Mouse (Mus musculus) retina, adult 2 months (tissue): Measurements from ENCODE around the gene Cd2ap.

Experiments
- DNase-seq: peaks from one replicate; pipeline ENCODE4 v3.0.0-alpha.2; 2012; ENCODE audit warnings: low read depth, low spot score

The Cd2ap gene

DNA sequence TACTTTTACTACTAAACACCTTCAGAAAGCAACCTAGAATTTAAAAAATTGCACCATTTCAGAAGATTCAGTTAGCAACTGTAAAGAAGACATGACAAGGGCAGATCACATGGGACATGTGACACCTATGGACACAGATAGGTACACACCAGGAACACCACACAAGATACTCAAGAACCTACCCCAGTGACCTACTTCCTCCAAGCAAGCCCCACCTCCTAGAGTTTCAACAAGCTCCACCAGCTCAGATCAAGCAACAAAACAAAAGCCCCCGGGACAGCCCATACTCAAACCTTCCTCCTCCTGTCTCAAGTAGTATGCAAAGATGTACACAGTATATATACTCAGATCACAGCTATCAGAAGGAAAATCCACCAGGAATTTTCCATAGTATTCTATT lies 16.1 kb downstream of the Cd2ap start:
- DNase-seq: no peak

- no peak for DNase-seq
Observed at GRCm38 (mm10) chr17:42857506-42857905, 19.0 kb downstream of the Cd2ap start.

DNA sequence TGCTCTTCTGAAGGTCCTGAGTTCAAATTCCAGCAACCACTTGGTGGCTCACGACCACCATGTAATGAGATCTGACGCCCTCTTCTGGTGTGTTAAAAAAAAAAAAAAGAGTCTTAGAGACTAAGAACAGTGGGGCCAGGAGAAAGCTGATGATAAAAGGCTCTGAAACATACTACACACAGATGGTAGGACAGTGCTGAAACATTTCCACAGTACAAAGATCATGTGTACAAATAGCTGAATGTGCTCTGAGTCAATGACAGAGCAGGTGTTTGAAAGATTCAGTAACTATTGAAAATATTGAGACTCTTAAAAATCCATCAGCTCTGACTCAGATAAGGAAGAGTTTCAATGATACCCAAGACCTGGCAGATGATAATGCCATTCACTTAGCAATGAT lies 29.4 kb downstream of the Cd2ap start:
- no peak for DNase-seq

DNA sequence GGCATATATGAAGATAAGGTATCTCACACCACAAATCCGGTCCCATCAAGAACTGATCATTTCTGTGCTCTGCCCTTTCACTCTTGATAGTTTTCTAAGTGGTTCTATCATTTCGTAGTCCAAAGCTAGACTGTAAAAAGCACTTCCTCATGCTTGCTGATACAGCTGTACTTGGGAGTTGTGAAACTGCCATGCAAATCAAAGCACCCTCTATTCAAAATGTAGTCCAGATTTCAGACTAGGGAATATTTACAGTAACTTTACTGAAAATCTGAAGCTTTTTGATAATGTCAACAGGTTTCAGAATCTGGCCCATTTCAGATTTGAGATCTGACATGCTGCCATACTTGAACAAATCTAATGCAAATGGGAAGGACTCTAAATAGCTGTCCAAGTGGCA lies 39.3 kb downstream of the Cd2ap start:
- no peak for DNase-seq

DNA sequence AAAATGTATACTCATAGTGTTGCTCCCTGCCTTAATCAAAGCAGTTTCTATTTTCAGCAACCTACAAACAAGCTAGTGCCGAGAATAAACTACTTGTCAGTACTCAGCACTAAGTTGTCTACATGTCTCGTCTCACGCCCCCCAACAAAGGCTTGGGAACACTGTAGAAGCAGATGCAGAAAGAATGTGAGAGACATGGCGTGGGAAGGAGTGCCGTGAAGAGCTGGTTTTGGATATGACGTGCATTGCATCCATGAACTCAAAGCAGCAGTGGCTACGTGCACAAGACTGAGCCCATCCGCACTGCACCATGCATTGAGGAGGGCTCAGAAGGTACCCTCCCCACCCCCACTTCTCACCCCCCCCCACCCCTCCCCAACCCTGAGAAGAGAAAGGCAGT lies 53.7 kb downstream of the Cd2ap start:
- DNase-seq: no peak

- DNase-seq: no peak
Observed at GRCm38 (mm10) chr17:42815374-42815773, 61.1 kb downstream of the Cd2ap start.

GRCm38 (mm10) chr17:42792412-42792975 lies 84.0 kb downstream of the Cd2ap start:
- no peak for DNase-seq

DNA sequence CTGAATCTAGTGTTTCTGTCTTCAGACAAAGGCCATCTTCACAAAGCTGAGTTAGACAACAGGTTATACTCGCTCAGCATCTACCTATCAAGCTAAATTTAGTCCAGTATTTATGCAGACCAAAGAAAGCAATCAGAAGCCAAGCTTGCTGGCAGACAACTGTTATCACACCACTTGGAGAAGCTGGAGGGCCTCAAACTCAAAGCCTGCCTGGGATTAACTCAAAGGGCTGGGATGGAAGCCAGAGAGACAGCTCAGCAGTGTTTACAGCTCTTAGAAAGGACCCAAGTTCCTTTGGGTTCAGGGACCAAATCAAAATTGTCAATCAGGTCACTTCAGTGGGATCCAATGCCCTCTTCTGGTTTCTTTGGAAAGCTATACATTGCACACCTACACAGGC lies 85.7 kb downstream of the Cd2ap start:
- DNase-seq: no peak

DNA sequence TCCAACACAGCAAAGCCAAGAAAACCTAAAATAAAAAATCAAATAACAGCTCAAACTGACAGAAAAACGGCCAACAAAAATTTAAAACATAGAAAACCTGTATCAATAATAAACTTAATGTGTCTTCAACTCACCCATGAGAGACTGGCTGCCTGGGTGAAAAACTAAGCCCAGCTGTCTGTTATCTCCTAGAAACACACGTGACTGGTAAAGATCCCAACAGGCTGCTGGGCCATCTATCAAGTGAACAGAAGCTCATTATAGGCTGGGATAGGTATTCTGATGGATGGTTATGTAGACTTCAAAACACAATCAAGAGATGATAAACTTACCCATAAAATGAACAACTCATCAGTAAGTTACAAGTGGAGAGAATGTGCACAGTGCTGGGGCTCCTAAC lies 86.7 kb downstream of the Cd2ap start:
- no peak for DNase-seq

- no peak for DNase-seq
Observed at GRCm38 (mm10) chr17:42788686-42789453, 87.6 kb downstream of the Cd2ap start.

GRCm38 (mm10) chr17:42782156-42782757 lies 94.2 kb downstream of the Cd2ap start:
- DNase-seq: peak; percentile 45

- no peak for DNase-seq
Observed at GRCm38 (mm10) chr17:42753791-42754190, 122.7 kb downstream of the Cd2ap start.

DNA sequence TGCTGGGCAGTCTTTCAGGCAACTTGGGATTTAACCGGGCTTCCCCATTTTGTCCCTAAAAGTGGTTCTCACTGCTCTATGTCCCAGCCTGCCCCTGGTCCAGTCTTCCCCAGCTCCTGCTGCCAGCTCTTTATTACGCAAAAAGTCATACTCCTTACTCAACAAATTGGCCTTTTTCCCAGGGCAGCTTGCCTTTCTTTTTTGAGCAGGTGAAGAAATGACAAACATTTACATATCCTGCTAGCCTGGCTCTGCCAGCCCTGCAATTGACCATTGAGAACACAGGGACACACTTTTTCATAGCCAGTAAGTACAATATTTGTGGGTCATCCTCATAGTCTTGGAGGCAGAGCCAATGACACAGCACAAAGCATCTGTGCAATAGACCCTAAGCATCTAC lies 124.3 kb downstream of the Cd2ap start:
- no peak for DNase-seq

DNA sequence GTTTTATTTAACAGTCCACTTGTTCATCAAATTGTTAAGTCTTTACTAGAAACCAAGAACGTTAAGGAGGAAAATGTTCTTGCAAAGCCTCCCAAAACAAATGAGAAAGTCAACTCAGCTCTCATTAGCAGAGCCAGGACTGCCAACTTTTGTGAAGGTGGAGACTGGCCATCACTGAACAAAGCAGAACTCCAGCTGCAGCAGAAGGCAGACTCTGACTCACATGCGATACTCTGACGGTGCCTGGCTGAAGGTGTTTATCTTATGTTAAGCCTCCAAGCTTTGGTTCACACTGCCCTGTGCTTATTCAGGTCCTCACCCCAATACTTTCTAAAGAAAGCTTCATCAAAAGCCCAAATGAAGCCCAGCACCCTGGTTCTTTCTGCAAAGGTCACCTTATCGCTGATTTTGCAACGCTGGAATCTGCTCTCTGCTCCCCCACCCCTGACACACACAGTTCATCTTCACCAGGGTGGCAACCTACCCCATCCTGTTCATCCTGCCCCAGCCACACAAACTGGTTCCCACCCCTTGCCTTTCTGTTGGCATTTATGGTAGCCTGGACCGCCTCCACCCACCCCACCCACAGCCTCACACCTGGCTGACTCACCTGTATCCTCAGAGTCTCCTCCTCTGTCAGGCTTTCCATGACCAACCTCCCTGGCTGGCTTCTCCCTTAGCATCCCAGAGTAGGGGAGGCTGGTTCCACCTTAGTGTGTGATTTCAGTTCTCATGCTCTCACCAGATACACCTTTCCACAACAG lies 130.6 kb downstream of the Cd2ap start:
- DNase-seq: no peak
